Mouse (Mus musculus) ES-E14 (cell line): ENCODE measurements around the gene Dnah8. TPM values are rescaled to one million over a fixed set of nuclear protein-coding genes. Genes with fewer than 3 reads are reported as not detected.

Source experiments
- DNase-seq: peaks from one replicate; pipeline ENCODE4 v3.0.0-alpha.2; 2013; ENCODE audit warnings: low read depth, low spot score
- H3K27ac ChIP-seq: 2 replicates; pipeline ENCODE4 v1.5.1; 2012; ENCODE audit warnings: low read depth, mild to moderate bottlenecking, low read length, moderate library complexity, mixed read lengths; ENCODE audit not compliant: poor library complexity, insufficient read depth, severe bottlenecking
- H3K36me3 ChIP-seq: 2 replicates; pipeline ENCODE4 v1.6.1; 2012; ENCODE audit warnings: mild to moderate bottlenecking, low read length, moderate library complexity, mixed read lengths; ENCODE audit not compliant: control insufficient read depth, poor library complexity, insufficient read depth, severe bottlenecking
- H3K4me1 ChIP-seq, 2 experiments: fragments of 150-350 bp in 1 of 2; sonication (generic) in 1 of 2; 2 replicates each; pipeline ENCODE4 v1.6.1; 2012; ENCODE audit warnings: low read length in 2 of 2, mild to moderate bottlenecking in 1 of 2, mixed read lengths in 1 of 2; ENCODE audit not compliant: control insufficient read depth in 2 of 2, insufficient read depth in 2 of 2, poor library complexity in 1 of 2
- H3K4me3 ChIP-seq, 2 experiments: fragments of 150-350 bp in 1 of 2; sonication (generic) in 1 of 2; 2 replicates each; pipeline ENCODE4 v1.5.1; 2012; ENCODE audit warnings: low read length in 2 of 2, low read depth in 1 of 2, mild to moderate bottlenecking in 1 of 2, mixed read lengths in 1 of 2; ENCODE audit not compliant: insufficient read depth in 1 of 2, poor library complexity in 1 of 2, severe bottlenecking in 1 of 2
- H3K9ac ChIP-seq: 2 replicates; pipeline ENCODE4 v1.6.1; 2012; ENCODE audit warnings: low read depth, mild to moderate bottlenecking, low read length, mixed read lengths; ENCODE audit not compliant: poor library complexity, insufficient read depth, severe bottlenecking
- H3K9me3 ChIP-seq: fragments of 150-350 bp; sonication (generic); 2 replicates; pipeline ENCODE4 v1.6.1; 2012; ENCODE audit warnings: low read depth, mild to moderate bottlenecking, low read length; ENCODE audit not compliant: control insufficient read depth, insufficient read depth
- CHD2 ChIP-seq: IDR thresholded peaks from 2 replicates; pipeline ENCODE4 v1.6.1; 2014; ENCODE audit warnings: mild to moderate bottlenecking, low read depth, low read length, inconsistent platforms
- HCFC1 ChIP-seq: IDR thresholded peaks from 2 replicates; pipeline ENCODE4 v1.6.1; 2012; ENCODE audit warnings: low read length, inconsistent platforms, borderline replicate concordance; ENCODE audit not compliant: insufficient read depth
- MAFK ChIP-seq: IDR thresholded peaks from 2 replicates; pipeline ENCODE4 v1.6.1; 2014; ENCODE audit warnings: mild to moderate bottlenecking, low read depth, low read length, inconsistent platforms; ENCODE audit not compliant: insufficient read depth
- ZC3H11A ChIP-seq: IDR thresholded peaks from 2 replicates; pipeline ENCODE4 v1.6.1; 2012; ENCODE audit warnings: low read depth, mild to moderate bottlenecking, inconsistent platforms, low read length, borderline replicate concordance
- ZNF384 ChIP-seq: IDR thresholded peaks from 2 replicates; pipeline ENCODE4 v1.6.1; 2012; ENCODE audit warnings: low read depth, low read length, inconsistent platforms
- in situ Hi-C, 2 experiments: fragments of 600-800 bp; cut with MboI; formaldehyde crosslinking; loops; one replicate each; pipeline ENCODE4 v1.15.1; 2025; ENCODE audit warnings: low sequenced_read_pairs in 2 of 2, inconsistent platforms in 1 of 2; ENCODE audit not compliant: unreplicated experiment in 2 of 2
- total RNA-seq: library from RNA; depleted of rRNA; stranded (reverse); fragments of 300-350 nt; gene quantifications from 2 replicates; pipeline ENCODE4 v1.2.3, GENCODE M21; 2012

Gene Dnah8
- total RNA-seq, 1 experiment: 19.5 TPM

DNA sequence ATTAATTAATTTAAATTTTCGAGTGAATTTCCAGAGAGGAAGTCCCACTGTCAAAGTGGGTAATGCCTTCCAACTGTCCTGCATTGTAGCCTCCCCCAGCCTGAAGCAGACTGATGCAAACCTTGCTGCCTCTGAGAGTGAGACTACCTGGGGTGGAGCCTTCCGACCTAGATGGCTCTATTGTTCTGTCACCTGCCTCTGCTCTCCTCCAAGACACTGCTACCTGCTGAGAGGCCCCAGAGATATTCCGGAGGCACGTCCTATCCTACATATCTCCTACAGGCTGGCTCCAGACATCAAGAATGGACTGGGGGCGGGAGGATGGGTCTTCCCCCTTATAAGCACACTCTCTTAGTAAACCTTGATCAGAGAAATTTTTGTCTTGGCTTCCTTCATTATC lies 25.9 kb upstream of the Dnah8 start:
- peak overlapping the region; percentile 6 to 21; a peak in 2 of 4 replicates for H3K4me3 ChIP-seq
- H3K9ac ChIP-seq: peak overlapping the region; percentile 46; the same call in 1 of the 2 replicates
- H3K27ac ChIP-seq: peak overlapping the region; percentile 92; the same call in 1 of the 2 replicates
- H3K4me1 ChIP-seq: peaks cover 34 to 44% of the 10 kb centered on the region in 2 experiments
- peaks cover 41% of the 10 kb centered on the region for H3K36me3 ChIP-seq
- in situ Hi-C loops: no loop called here
- peak; percentile 66 for DNase-seq
- TF ChIP-seq CHD2 (no peak), MAFK (no peak), ZC3H11A (no peak), HCFC1 (no peak), ZNF384 (no peak)
- H3K9me3 ChIP-seq: no peaks in the 10 kb centered on the region

DNA sequence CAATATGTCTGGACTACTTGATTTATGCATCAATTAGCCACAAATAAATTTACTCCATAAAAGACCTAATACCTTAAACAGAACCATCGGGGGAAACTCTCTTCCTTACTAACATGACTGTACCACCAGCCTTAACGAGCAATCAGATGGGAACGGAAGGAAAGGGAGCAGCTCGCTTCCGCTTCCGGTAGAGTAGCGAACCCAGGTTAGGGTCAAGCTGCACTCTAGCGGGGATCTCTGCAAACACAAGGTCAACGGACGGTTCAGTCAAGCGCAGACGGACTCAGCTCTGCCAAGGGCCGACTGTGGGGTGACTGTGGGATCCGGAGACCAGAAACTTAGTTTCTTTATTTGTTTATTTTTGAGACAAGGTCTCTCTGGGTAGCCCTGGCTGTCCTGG lies 22.0 kb upstream of the Dnah8 start:
- Histone ChIP-seq H3K9ac (peak overlapping the region; percentile 62), H3K36me3 (peaks cover 26% of the 10 kb centered on the region), H3K4me3 (peak overlapping the region; percentile 51 to 53), H3K4me1 (peaks cover 32 to 51% of the 10 kb centered on the region in 2 experiments), H3K27ac (peak overlapping the region; percentile 78), H3K9me3 (no peaks in the 10 kb centered on the region)
- no peak for TF ChIP-seq HCFC1
- TF ChIP-seq CHD2: no peak
- TF ChIP-seq ZNF384: no peak
- TF ChIP-seq ZC3H11A: no peak
- no peak for TF ChIP-seq MAFK
- no peak for DNase-seq
- in situ Hi-C loops: no loop called here

DNA sequence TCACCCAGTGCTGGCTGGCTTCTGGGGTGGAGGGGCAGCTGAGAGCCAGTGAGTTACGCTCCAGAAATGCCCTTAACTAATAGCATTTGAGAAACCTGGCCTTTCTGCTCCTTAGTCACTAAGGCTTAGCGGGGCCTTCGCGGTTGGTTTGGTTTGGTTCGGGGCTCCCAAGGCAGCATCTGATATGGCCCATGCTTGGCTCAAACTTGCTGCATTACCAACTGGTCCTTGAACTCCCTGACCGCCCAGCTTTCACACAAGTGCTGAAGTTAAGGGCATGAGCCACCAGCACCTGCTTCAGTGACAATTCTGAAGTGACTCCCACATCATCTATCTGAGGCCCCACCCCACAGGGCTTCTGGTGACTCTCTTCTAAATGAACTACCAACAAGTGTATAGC lies 19.9 kb upstream of the Dnah8 start:
- DNase-seq: no peak
- in situ Hi-C loops: no loop called here
- no peak for TF ChIP-seq MAFK

DNA sequence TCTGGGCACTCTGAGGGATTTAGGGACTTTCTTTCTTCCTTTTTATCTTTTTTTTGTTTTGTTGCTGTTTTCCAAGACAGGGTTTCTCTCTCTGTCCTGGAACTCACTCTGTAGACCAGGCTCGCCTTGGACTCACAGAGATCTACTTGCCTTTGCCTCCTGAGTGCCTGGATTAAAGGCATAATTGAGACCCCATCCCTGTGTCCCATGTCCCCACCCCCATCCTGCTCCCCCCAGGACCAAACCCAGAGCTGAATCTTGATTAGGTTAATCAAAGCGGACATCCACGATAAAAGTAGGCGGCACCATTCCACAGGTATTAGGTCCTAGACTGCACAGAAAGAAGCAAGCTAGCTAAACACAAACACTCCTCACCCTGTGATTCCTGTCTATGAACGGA lies 19.2 kb upstream of the Dnah8 start:
- Histone ChIP-seq H3K9me3 (no peaks in the 10 kb centered on the region), H3K27ac (no peak overlapping the region), H3K4me3 (no peak overlapping the region), H3K9ac (peak overlapping the region; percentile 2; the same call in 1 of the 2 replicates), H3K36me3 (peaks cover 17% of the 10 kb centered on the region; the same call in 1 of the 2 replicates), H3K4me1 (peaks cover 37 to 57% of the 10 kb centered on the region in 2 experiments)
- DNase-seq: no peak
- no peak for TF ChIP-seq ZNF384
- no peak for TF ChIP-seq ZC3H11A
- TF ChIP-seq CHD2: no peak
- TF ChIP-seq HCFC1: no peak
- TF ChIP-seq MAFK: no peak
- in situ Hi-C loops: no loop called here

More for the DNA sequence above, 19.9 kb upstream of the Dnah8 start:
- peak overlapping the region; percentile 4 for H3K27ac ChIP-seq
- H3K36me3 ChIP-seq: peaks cover 19% of the 10 kb centered on the region; the same call in 1 of the 2 replicates
- H3K4me1 ChIP-seq: peaks cover 38 to 56% of the 10 kb centered on the region in 2 experiments
- no peak overlapping the region for H3K4me3 ChIP-seq
- no peaks in the 10 kb centered on the region for H3K9me3 ChIP-seq
- peak overlapping the region; percentile 37; the same call in 1 of the 2 replicates for H3K9ac ChIP-seq

DNA sequence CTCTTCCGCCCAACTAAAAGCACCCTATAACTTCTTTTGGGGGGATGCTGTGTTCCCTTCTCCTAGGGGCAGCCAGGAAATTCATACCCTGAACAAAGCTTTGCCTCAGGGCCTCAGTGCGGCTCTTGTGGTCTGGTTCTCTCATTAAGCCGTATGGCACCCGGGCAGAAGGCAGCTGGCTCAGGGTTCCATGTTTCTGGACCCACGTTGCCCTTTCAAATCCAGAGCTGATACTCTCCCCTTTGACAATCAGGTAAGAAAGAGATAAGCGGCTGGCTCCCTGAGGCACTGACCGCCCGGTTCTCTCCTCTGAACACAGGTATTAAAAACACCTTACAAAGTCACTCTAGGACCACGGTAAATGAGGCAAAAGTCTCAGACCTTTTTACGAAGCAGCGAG lies 17.9 kb upstream of the Dnah8 start:
- Histone ChIP-seq H3K27ac (peak overlapping the region; percentile 37; the same call in 1 of the 2 replicates), H3K9me3 (no peaks in the 10 kb centered on the region), H3K36me3 (peaks cover 14% of the 10 kb centered on the region; the same call in 1 of the 2 replicates), H3K9ac (peak overlapping the region; percentile 44; the same call in 1 of the 2 replicates), H3K4me1 (peaks cover 41 to 51% of the 10 kb centered on the region in 2 experiments), H3K4me3 (peak overlapping the region; percentile 21 to 40)
- TF ChIP-seq MAFK (no peak), HCFC1 (no peak), CHD2 (no peak), ZC3H11A (no peak), ZNF384 (no peak)
- no peak for DNase-seq
- in situ Hi-C loops: no loop called here
